Mouse (Mus musculus) layer of hippocampus, adult 9-10 months (tissue): Measurements from ENCODE around the gene Map3k14.

Experiments used
- DNase-seq: peaks from one replicate; pipeline ENCODE4 v3.0.0; 2022; ENCODE audit warnings: low spot score

Map3k14 gene

GRCm38 (mm10) chr11:103271979-103272378 lies 4.7 kb upstream of the Map3k14 start:
- DNase-seq = no peak

GRCm38 (mm10) chr11:103269426-103269825 lies 2.2 kb upstream of the Map3k14 start:
- no peak for DNase-seq

GRCm38 (mm10) chr11:103268905-103269304 lies 1.6 kb upstream of the Map3k14 start:
- DNase-seq = no peak

GRCm38 (mm10) chr11:103268350-103268749 lies 1.1 kb upstream of the Map3k14 start:
- DNase-seq = no peak

- DNase-seq = no peak
These were observed 435 bp downstream of the Map3k14 start for GRCm38 (mm10) chr11:103266729-103267345.

- no peak for DNase-seq
These were observed 1.4 kb downstream of the Map3k14 start for GRCm38 (mm10) chr11:103265856-103266255.

DNA sequence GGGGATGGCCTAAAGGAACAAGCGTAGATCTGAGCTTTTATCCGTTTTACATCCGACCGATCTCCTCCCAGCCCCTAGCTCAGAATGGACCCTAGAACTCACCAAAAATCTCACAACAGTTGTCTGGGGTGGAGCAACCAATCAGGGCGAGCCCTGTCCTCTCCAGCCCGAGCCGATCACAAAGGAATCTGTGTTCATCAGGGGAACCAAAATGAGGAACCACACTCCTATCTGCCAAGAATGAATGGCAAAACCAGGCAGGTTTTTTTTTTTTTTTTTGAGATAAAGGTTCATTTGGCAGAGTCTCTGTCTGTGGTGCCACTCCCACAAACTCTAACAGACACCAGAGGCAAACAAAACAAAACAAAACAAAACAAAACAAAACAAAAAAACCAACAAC lies 2.1 kb downstream of the Map3k14 start:
- no peak for DNase-seq

GRCm38 (mm10) chr11:103264427-103265005 lies 2.8 kb downstream of the Map3k14 start:
- DNase-seq = no peak

DNA sequence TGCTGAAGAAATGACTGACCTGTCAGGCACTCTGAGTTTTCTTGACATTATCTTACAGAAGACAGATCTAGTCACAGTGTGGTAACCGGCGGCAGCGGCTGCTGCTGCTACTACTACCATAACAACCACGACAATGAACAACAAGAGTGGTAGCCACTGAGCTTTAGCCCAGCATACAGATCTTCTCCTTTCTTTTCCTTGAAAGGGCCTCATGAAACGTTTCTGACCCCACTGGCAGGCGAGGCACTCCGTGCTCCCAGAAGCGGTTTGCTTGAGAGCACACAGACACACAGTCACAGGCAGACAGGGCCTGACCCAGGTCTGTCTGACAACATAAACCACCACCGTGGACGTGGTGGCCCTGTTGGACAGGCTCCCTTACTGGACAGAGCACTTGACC lies 3.7 kb downstream of the Map3k14 start:
- no peak for DNase-seq

GRCm38 (mm10) chr11:103262412-103263267 lies 4.6 kb downstream of the Map3k14 start:
- DNase-seq = no peak

DNA sequence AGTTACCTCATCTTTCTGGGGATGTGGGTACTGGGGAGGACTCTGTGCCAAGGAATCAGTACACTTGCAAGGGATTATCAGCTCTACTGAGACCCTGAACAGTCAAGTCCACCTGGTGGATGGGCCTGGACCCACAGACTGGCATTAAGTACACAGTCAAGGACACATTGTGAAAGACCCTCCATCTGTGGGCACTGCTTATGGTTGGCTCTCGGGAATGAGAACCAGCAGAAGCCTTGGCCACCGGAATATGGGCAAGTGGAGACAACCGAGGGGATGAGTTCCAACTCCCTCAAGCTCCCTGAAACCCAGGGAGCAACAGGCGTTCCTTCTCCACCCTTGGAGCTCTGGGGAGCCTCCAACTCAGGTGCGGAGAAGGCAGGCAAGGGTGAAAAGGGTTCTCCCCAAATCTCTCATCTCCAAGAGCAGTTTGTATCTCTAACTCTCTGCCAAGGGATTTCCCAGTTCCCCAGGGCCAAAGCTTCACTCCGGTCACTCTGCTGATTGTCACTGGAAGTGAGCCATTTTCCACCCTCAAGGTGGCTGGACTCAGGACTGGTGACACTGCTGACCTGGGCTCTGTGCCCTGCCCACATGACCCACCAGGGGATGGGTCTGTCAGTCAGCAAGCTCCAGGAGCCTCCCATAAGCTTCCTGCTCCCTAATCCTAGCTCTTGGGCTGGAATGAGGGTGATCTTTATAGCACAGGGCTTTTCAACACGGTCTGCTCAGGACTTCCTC lies 5.4 kb downstream of the Map3k14 start:
- no peak for DNase-seq

DNA sequence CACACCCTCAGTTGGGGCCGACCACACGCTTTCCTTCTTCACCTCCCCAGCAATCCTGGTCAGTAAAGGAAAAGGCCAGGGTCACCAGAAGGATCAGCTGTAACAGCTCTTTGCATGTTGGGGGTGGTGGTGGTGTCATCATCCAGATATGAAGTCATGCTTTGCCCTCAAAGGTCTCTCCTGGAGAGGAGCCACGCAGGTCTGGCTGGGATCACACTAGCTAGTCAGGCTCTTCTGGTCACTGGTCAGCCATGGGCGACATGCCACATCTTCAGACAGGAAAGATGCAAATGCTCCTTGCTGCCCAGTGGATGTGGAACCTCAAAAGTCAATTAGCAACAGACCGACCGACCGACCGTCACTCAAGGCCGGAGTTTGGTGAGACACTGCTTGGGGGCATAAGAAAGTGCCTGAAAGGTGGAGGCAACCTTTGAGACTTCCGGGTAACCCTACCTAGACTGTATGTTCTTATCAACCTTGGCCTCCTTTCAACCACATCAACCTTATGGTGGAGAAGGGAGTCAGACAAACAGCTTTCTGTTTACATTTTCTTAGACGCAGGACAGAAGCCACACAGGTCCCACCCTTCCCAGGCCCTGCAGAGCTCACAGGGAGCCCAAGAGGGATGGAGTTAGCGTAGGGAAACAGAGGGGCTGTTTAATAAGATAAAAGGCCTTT lies 6.6 kb downstream of the Map3k14 start:
- DNase-seq = no peak

GRCm38 (mm10) chr11:103260034-103260433 lies 7.2 kb downstream of the Map3k14 start:
- no peak for DNase-seq

- DNase-seq = no peak
These were observed 9.3 kb downstream of the Map3k14 start for GRCm38 (mm10) chr11:103257938-103258481.

- DNase-seq = no peak
These were observed 13.7 kb downstream of the Map3k14 start for GRCm38 (mm10) chr11:103253605-103254004.

DNA sequence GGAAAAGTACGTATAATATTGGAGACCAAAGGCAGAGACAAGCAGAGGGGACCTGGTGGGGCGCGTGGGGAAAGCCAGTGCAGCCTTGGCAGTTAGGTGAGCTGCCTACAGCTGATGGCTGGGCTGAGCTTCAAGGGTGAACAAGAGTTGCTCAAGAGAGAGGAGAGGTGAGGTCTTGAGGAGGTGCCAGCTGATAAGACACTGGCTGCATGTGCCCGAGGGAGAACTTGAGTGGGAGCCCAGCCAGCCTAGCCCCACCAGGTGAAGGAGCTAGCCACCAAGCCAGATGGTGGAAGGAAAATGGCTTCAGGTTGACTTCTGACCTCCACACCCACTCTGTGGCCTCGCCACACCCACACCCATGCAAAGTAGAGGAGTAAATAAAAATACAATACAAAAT lies 14.9 kb downstream of the Map3k14 start:
- no peak for DNase-seq

GRCm38 (mm10) chr11:103250324-103250723 lies 16.9 kb downstream of the Map3k14 start:
- DNase-seq = no peak

DNA sequence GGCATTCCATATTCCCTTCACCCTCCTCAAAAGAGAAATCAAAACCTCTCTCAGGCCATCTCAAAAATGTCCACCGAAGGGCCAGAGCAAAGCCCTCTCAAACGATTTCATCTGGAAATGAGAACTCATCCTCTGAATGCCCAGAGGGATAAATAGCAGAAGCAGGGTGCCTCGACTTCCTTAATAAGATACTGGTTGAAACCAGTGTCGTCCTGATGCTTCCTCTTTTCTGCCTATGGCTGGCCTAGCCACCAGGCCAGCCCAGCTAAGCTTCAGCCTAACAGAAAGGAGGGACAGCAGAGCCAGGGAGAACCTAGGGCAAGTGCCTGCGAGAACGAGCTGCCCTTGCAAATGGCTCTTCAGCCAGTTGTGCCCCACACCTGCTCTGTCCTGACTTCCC lies 17.8 kb downstream of the Map3k14 start:
- DNase-seq = no peak

DNA sequence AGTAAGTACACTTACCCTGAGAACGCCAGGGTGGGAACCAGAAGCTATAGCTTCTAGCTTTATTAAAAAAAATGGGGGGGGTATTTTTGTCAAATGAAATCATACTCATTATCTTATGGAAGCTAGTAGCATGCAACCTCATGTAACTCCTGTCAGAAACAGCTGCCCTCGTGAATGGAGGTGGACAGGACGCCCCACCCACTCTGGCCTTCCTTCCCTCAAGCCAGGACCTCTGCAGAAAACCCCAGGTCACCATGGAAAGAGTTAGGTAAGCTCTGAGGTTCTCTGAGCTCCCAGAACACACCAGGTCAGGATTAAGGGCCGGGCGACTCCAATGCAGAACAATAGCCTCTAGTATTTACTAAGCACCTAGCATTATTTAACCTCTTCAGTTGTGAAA lies 18.4 kb downstream of the Map3k14 start:
- no peak for DNase-seq

DNA sequence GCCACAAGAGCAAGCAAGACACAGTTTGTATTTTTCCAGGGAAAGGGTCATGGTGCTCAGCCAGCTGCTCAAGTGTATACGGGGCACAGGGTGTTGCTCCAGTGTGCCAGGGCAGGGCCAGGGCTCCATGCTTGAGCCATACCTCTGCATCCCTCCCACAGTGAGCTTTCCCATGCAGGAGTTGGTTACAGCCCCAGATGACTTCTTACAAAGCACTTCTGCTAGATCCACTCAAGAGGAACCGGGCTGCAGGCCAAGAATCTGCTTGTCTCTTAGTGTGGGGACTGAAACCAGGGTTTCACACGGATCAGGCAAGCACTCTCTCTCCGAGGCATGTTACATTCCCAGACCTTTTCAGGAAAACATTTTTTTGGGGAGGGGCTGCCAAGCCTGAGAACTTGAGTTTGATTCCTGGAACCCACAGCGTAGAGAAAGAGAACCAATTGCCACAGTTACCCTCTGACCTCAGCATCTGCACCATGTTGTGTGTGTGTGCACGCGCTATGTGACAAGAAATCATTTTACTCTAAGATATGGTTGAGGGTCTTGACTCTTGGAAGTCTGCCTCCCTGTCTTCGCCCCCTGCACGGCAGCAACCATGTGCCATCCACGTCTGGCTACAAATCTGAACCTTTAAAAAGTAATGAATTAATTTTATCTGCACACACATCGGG lies 19.6 kb downstream of the Map3k14 start:
- DNase-seq = peak; percentile 60

DNA sequence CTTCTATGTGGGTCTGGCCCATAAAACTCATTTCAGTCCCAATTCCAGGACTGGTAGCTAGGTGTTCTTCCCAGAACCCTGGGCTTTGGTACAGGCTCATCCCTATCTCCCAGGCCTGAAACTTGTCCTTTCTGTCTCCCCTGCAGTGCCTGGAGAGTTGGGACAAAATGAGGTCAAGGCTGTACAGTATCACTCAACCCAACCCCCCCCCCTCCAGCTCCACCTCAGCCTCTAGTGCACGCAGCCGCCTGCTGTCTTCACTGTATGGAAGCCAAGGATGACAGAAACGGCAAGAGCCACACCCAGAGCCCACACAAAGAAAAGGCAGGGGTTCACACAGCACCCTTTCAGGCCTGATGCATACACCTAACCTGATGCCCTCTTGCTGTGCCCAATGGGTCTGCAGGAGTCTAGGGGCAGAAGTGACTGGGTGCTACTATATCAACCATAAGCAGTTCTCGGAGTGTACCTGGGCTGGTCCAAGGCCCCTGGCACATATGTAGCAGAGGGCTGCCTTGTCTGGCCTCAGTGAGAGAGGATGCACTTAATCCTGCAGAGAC lies 20.5 kb downstream of the Map3k14 start:
- no peak for DNase-seq
